Mouse (Mus musculus) lung, postnatal 0 days (tissue): ENCODE measurements at regions not wholly inside any gene's neighbourhood (a gene's known extent, or its start where the extent isn't known, plus 50 kb on each side); places are given as distances from the start of the nearest gene placed in this dataset.

ENCODE experiments used
- CTCF ChIP-seq: IDR thresholded peaks from 2 replicates; pipeline ENCODE4 v1.5.1; 2016; ENCODE audit warnings: antibody characterized with exemption, mild to moderate bottlenecking
- EP300 ChIP-seq: IDR thresholded peaks from 2 replicates; pipeline ENCODE4 v1.6.1; 2016; ENCODE audit warnings: antibody characterized with exemption, mild to moderate bottlenecking, control low read depth

- TF ChIP-seq CTCF = no peak
- no peak for TF ChIP-seq EP300
Measured at GRCm38 (mm10) chr13:113446226-113446625, 153.3 kb downstream of the BC067074 start.
